Mouse (Mus musculus): ENCODE data around the gene Rhof. TPM values are rescaled to one million over a fixed set of nuclear protein-coding genes. Genes with fewer than 3 reads are reported as not detected.

Gene Rhof
- total and polyA plus RNA-seq, 2 experiments from 2014 or later: 0.71 to 2.1 TPM

- TF ChIP-seq EP300 (IDR thresholded peaks at IDR 0.05; ENCODE audit: low read depth) (peak; percentile 48), CTCF (IDR thresholded peaks at IDR 0.05; ENCODE audit: low read depth) (no peak)
- Histone ChIP-seq H3K36me3 (replicated peaks; ENCODE audit: control insufficient read depth, insufficient read depth, low read length) (no peaks in the 10 kb centered on the region), H3K4me3 (ENCODE audit: low read depth, low read length) (peak overlapping the region; percentile 92), H3K27me3 (ENCODE audit: control insufficient read depth, insufficient read depth, low read length) (no peaks in the 10 kb centered on the region), H3K9ac (replicated peaks; ENCODE audit: low read depth, low read length) (peak overlapping the region; percentile 62), H3K27ac (ENCODE audit: low read depth) (peak overlapping the region; percentile 100), H3K9me3 (replicated peaks; ENCODE audit: control insufficient read depth, low read length) (no peaks in the 10 kb centered on the region), H3K4me2 (ENCODE audit: low read depth, low read length) (peak overlapping the region; percentile 98), H3K4me1 (ENCODE audit: control insufficient read depth, insufficient read depth) (peaks cover 44% of the 10 kb centered on the region)
- ATAC-seq (ENCODE audit: insufficient read depth, low read depth) (peak; percentile 59), DNase-seq (ENCODE audit: low spot score) (peak; percentile 97)
- WGBS: 2% methylated on average over 30 of the region's 30 CpGs
These were observed 3.2 kb upstream of the Rhof start for GRCm38 (mm10) chr5:123135471-123136360.

- Histone ChIP-seq H3K9me3 (replicated peaks; ENCODE audit: control insufficient read depth, low read length) (no peaks in the 10 kb centered on the region), H3K4me2 (ENCODE audit: low read depth, low read length) (peak overlapping the region; percentile 98), H3K4me3 (ENCODE audit: low read depth, low read length) (peak overlapping the region; percentile 92), H3K27ac (ENCODE audit: low read depth) (peak overlapping the region; percentile 100), H3K27me3 (ENCODE audit: control insufficient read depth, insufficient read depth, low read length) (no peaks in the 10 kb centered on the region), H3K36me3 (replicated peaks; ENCODE audit: control insufficient read depth, insufficient read depth, low read length) (no peaks in the 10 kb centered on the region), H3K4me1 (ENCODE audit: control insufficient read depth, insufficient read depth) (peaks cover 44% of the 10 kb centered on the region), H3K9ac (replicated peaks; ENCODE audit: low read depth, low read length) (peak overlapping the region; percentile 39)
- ATAC-seq (ENCODE audit: insufficient read depth, low read depth) (no peak), DNase-seq (ENCODE audit: low spot score) (no peak)
- 16% methylated on average over 8 of the region's 8 CpGs for WGBS
- TF ChIP-seq EP300 (IDR thresholded peaks at IDR 0.05; ENCODE audit: low read depth) (0 out of 2 replicates have a peak, but pooled peaks have one; percentile 8), CTCF (IDR thresholded peaks at IDR 0.05; ENCODE audit: low read depth) (no peak)
These were observed 2.4 kb upstream of the Rhof start for GRCm38 (mm10) chr5:123134875-123135382.

GRCm38 (mm10) chr5:123134186-123134874 lies 1.8 kb upstream of the Rhof start:
- peak overlapping the region; percentile 98 for H3K4me2 ChIP-seq (ENCODE audit: low read depth, low read length)
- DNase-seq (ENCODE audit: low spot score) (peak; percentile 92), ATAC-seq (ENCODE audit: insufficient read depth, low read depth) (peak; percentile 10)
- no peaks in the 10 kb centered on the region for H3K36me3 ChIP-seq (replicated peaks; ENCODE audit: control insufficient read depth, insufficient read depth, low read length)
- 0 out of 2 replicates have a peak overlapping the region, but pooled peaks have one; percentile 22 for H3K9ac ChIP-seq (replicated peaks; ENCODE audit: low read depth, low read length)
- H3K27ac ChIP-seq (ENCODE audit: low read depth): peak overlapping the region; percentile 100
- H3K9me3 ChIP-seq (replicated peaks; ENCODE audit: control insufficient read depth, low read length): no peaks in the 10 kb centered on the region
- H3K27me3 ChIP-seq (ENCODE audit: control insufficient read depth, insufficient read depth, low read length): no peaks in the 10 kb centered on the region
- 3% methylated on average over 13 of the region's 13 CpGs for WGBS
- TF ChIP-seq EP300 (IDR thresholded peaks at IDR 0.05; ENCODE audit: low read depth) (0 out of 2 replicates have a peak, but pooled peaks have one; percentile 55), CTCF (IDR thresholded peaks at IDR 0.05; ENCODE audit: low read depth) (no peak)
- H3K4me1 ChIP-seq (ENCODE audit: control insufficient read depth, insufficient read depth): peaks cover 44% of the 10 kb centered on the region
- peak overlapping the region; percentile 92; the same call in 1 of the 2 replicates for H3K4me3 ChIP-seq (ENCODE audit: low read depth, low read length)

- ATAC-seq (ENCODE audit: insufficient read depth, low read depth) (no peak), DNase-seq (ENCODE audit: low spot score) (no peak)
- no peak for TF ChIP-seq EP300 (IDR thresholded peaks at IDR 0.05; ENCODE audit: low read depth)
- no peak for TF ChIP-seq CTCF (IDR thresholded peaks at IDR 0.05; ENCODE audit: low read depth)
- peak overlapping the region; percentile 98 for H3K4me2 ChIP-seq (ENCODE audit: low read depth, low read length)
- H3K9me3 ChIP-seq (replicated peaks; ENCODE audit: control insufficient read depth, low read length): no peaks in the 10 kb centered on the region
- H3K4me3 ChIP-seq (ENCODE audit: low read depth, low read length): no peak overlapping the region
- 38% methylated on average over 7 of the region's 7 CpGs for WGBS
- peaks cover 44% of the 10 kb centered on the region for H3K4me1 ChIP-seq (ENCODE audit: control insufficient read depth, insufficient read depth)
- H3K27me3 ChIP-seq (ENCODE audit: control insufficient read depth, insufficient read depth, low read length): no peaks in the 10 kb centered on the region
- H3K27ac ChIP-seq (ENCODE audit: low read depth): peak overlapping the region; percentile 100
- no peaks in the 10 kb centered on the region for H3K36me3 ChIP-seq (replicated peaks; ENCODE audit: control insufficient read depth, insufficient read depth, low read length)
- H3K9ac ChIP-seq (replicated peaks; ENCODE audit: low read depth, low read length): no peak overlapping the region
These were observed 1.3 kb upstream of the Rhof start for GRCm38 (mm10) chr5:123133784-123134143.

GRCm38 (mm10) chr5:123133083-123133783 lies 741 bp upstream of the Rhof start:
- H3K9ac ChIP-seq (replicated peaks; ENCODE audit: low read depth, low read length): no peak overlapping the region
- H3K27ac ChIP-seq (ENCODE audit: low read depth): peak overlapping the region; percentile 100
- TF ChIP-seq EP300 (IDR thresholded peaks at IDR 0.05; ENCODE audit: low read depth) (no peak), CTCF (IDR thresholded peaks at IDR 0.05; ENCODE audit: low read depth) (peak; percentile 99)
- no peaks in the 10 kb centered on the region for H3K36me3 ChIP-seq (replicated peaks; ENCODE audit: control insufficient read depth, insufficient read depth, low read length)
- peak; percentile 79 for DNase-seq (ENCODE audit: low spot score)
- no peak overlapping the region for H3K4me3 ChIP-seq (ENCODE audit: low read depth, low read length)
- H3K9me3 ChIP-seq (replicated peaks; ENCODE audit: control insufficient read depth, low read length): no peaks in the 10 kb centered on the region
- 15% methylated on average over 18 of the region's 18 CpGs for WGBS
- ATAC-seq (ENCODE audit: insufficient read depth, low read depth): no peak
- peak overlapping the region; percentile 98 for H3K4me2 ChIP-seq (ENCODE audit: low read depth, low read length)
- peaks cover 44% of the 10 kb centered on the region for H3K4me1 ChIP-seq (ENCODE audit: control insufficient read depth, insufficient read depth)
- H3K27me3 ChIP-seq (ENCODE audit: control insufficient read depth, insufficient read depth, low read length): no peaks in the 10 kb centered on the region
